Mouse (Mus musculus) MEL (cell line): Measurements from ENCODE around the gene Lrrc47. TPM values are rescaled to one million over a fixed set of nuclear protein-coding genes. Genes with fewer than 3 reads are reported as not detected.

Experiments
- DNase-seq: peaks from one replicate; pipeline ENCODE4 v3.0.0; 2011; ENCODE audit warnings: low read depth, low spot score
- H3K27ac ChIP-seq: 2 replicates; pipeline ENCODE4 v1.5.1; 2012; ENCODE audit warnings: low read depth, mild to moderate bottlenecking, control low read depth, low read length, moderate library complexity; ENCODE audit not compliant: control insufficient read depth
- H3K27me3 ChIP-seq, 2 experiments: fragments of 150-350 bp in 1 of 2; sonication (generic) in 1 of 2; 2 replicates each; pipeline ENCODE4 v1.6.1; 2012; ENCODE audit warnings: low read length in 2 of 2, mild to moderate bottlenecking in 2 of 2, improper control_type of control experiment in 1 of 2, moderate library complexity in 1 of 2; ENCODE audit not compliant: insufficient read depth in 2 of 2, control insufficient read depth in 1 of 2
- H3K36me3 ChIP-seq, 2 experiments: 2 replicates each; pipeline ENCODE4 v1.6.1; 2012 to 2014; ENCODE audit warnings: low read length in 2 of 2, improper control_type of control experiment in 1 of 2, inconsistent platforms in 1 of 2, mild to moderate bottlenecking in 1 of 2; ENCODE audit not compliant: insufficient read depth in 2 of 2, control insufficient read depth in 1 of 2
- H3K4me1 ChIP-seq, 2 experiments: fragments of 150-350 bp in 1 of 2; sonication (generic) in 1 of 2; 2 replicates each; pipeline ENCODE4 v1.6.1; 2012; ENCODE audit warnings: low read length in 2 of 2, improper control_type of control experiment in 1 of 2, mild to moderate bottlenecking in 1 of 2; ENCODE audit not compliant: insufficient read depth in 2 of 2, control insufficient read depth in 1 of 2
- H3K4me3 ChIP-seq, 2 experiments: fragments of 150-350 bp in 1 of 2; sonication (generic) in 1 of 2; 2 replicates each; pipeline ENCODE4 v1.5.1; 2012; ENCODE audit warnings: low read depth in 2 of 2, low read length in 2 of 2, mild to moderate bottlenecking in 2 of 2, moderate library complexity in 2 of 2, control low read depth in 1 of 2, improper control_type of control experiment in 1 of 2; ENCODE audit not compliant: control insufficient read depth in 1 of 2, insufficient read depth in 1 of 2
- H3K79me2 ChIP-seq: 2 replicates; pipeline ENCODE4 v1.6.1; 2012; ENCODE audit warnings: mild to moderate bottlenecking, low read length, moderate library complexity; ENCODE audit not compliant: control insufficient read depth, poor library complexity, insufficient read depth
- H3K9ac ChIP-seq: 2 replicates; pipeline ENCODE4 v1.6.1; 2012; ENCODE audit warnings: low read depth, mild to moderate bottlenecking, control low read depth, low read length, moderate library complexity; ENCODE audit not compliant: control insufficient read depth, poor library complexity, severe bottlenecking
- H3K9me3 ChIP-seq: fragments of 150-350 bp; sonication (generic); replicated peaks from 2 replicates; pipeline ENCODE4 v1.6.1; 2012; ENCODE audit warnings: mild to moderate bottlenecking, low read length, improper control_type of control experiment, moderate library complexity; ENCODE audit not compliant: insufficient read depth
- CHD1 ChIP-seq: IDR thresholded peaks from 2 replicates; pipeline ENCODE4 v1.6.1; 2012; ENCODE audit warnings: low read depth, mild to moderate bottlenecking, inconsistent platforms, low read length, improper control_type of control experiment
- CTCF ChIP-seq, 3 experiments: IDR thresholded peaks in 2 of 3; conservative IDR thresholded peaks in 1 of 3; 2 replicates each; pipeline ENCODE4 v1.5.1; 2011 to 2012; ENCODE audit warnings: low read length in 3 of 3, low read depth in 2 of 3, mild to moderate bottlenecking in 2 of 3, improper control_type of control experiment in 1 of 3, inconsistent platforms in 1 of 3, mixed read lengths in 1 of 3, moderate library complexity in 1 of 3; ENCODE audit not compliant: control insufficient read depth in 1 of 3, insufficient read depth in 1 of 3, poor library complexity in 1 of 3, severe bottlenecking in 1 of 3
- E2F4 ChIP-seq: IDR thresholded peaks from 2 replicates; pipeline ENCODE4 v1.6.1; 2011; ENCODE audit warnings: low read depth, low read length, improper control_type of control experiment, borderline replicate concordance
- EP300 ChIP-seq, 2 experiments: IDR thresholded peaks; 2 replicates each; pipeline ENCODE4 v1.6.1; 2011; ENCODE audit warnings: improper control_type of control experiment in 2 of 2, low read length in 2 of 2, low read depth in 1 of 2, mild to moderate bottlenecking in 1 of 2
- ETS1 ChIP-seq: IDR thresholded peaks from 2 replicates; pipeline ENCODE4 v1.6.1; 2012; ENCODE audit warnings: low read depth, mild to moderate bottlenecking, inconsistent platforms, low read length, improper control_type of control experiment, moderate library complexity
- MAX ChIP-seq: IDR thresholded peaks from 2 replicates; pipeline ENCODE4 v1.6.1; 2011; ENCODE audit warnings: low read length, improper control_type of control experiment
- MXI1 ChIP-seq: IDR thresholded peaks from 2 replicates; pipeline ENCODE4 v1.6.1; 2011; ENCODE audit warnings: mild to moderate bottlenecking, low read depth, low read length, improper control_type of control experiment
- MYC ChIP-seq: IDR thresholded peaks from 2 replicates; pipeline ENCODE4 v1.6.1; 2011; ENCODE audit warnings: low read depth, mild to moderate bottlenecking, low read length, improper control_type of control experiment, moderate library complexity
- NELFE ChIP-seq: IDR thresholded peaks from 2 replicates; pipeline ENCODE4 v1.6.1; 2011; ENCODE audit warnings: low read depth, low read length, improper control_type of control experiment
- NRF1 ChIP-seq: IDR thresholded peaks from 2 replicates; pipeline ENCODE4 v1.6.1; 2014; ENCODE audit warnings: low read depth, mild to moderate bottlenecking, inconsistent platforms, low read length, improper control_type of control experiment, moderate library complexity; ENCODE audit not compliant: poor library complexity, insufficient read depth, severe bottlenecking
- RCOR1 ChIP-seq: IDR thresholded peaks from 2 replicates; pipeline ENCODE4 v1.6.1; 2012; ENCODE audit warnings: low read depth, mild to moderate bottlenecking, inconsistent platforms, low read length, improper control_type of control experiment
- SIN3A ChIP-seq: IDR thresholded peaks from 2 replicates; pipeline ENCODE4 v1.6.1; 2012; ENCODE audit warnings: low read length, improper control_type of control experiment, inconsistent platforms
- TBP ChIP-seq: IDR thresholded peaks from 2 replicates; pipeline ENCODE4 v1.8.0; 2011; ENCODE audit warnings: low read depth, low read length, improper control_type of control experiment
- TCF12 ChIP-seq: IDR thresholded peaks from 2 replicates; pipeline ENCODE4 v1.6.1; 2014; ENCODE audit warnings: low read depth, mild to moderate bottlenecking, inconsistent platforms, low read length, improper control_type of control experiment, moderate library complexity
- USF2 ChIP-seq, 2 experiments: IDR thresholded peaks; 2 replicates each; pipeline ENCODE4 v1.6.1; 2011 to 2012; ENCODE audit warnings: improper control_type of control experiment in 2 of 2, low read length in 2 of 2, borderline replicate concordance in 1 of 2, inconsistent platforms in 1 of 2, low read depth in 1 of 2, mild to moderate bottlenecking in 1 of 2; ENCODE audit not compliant: insufficient read depth in 1 of 2
- ZC3H11A ChIP-seq: IDR thresholded peaks from 2 replicates; pipeline ENCODE4 v1.6.1; 2012; ENCODE audit warnings: low read depth, mild to moderate bottlenecking, inconsistent platforms, low read length, improper control_type of control experiment
- ZKSCAN1 ChIP-seq: IDR thresholded peaks from 2 replicates; pipeline ENCODE4 v1.6.1; 2012; ENCODE audit warnings: low read depth, mild to moderate bottlenecking, inconsistent platforms, low read length, improper control_type of control experiment, moderate library complexity
- ZMIZ1 ChIP-seq: IDR thresholded peaks from 2 replicates; pipeline ENCODE4 v1.6.1; 2012; ENCODE audit warnings: low read depth, mild to moderate bottlenecking, inconsistent platforms, low read length, improper control_type of control experiment, moderate library complexity
- polyA plus RNA-seq, 2 experiments: library from polyadenylated mRNA; stranded (reverse) in 1 of 2; unstranded in 1 of 2; fragments of >175 nt in 1 of 2; fragments of >200 nt in 1 of 2; gene quantifications; 2 replicates each; pipeline versions ENCODE4 v1.2.1 to v1.2.4; 2012; ENCODE audit warnings: low replicate concordance in 2 of 2, low read depth in 1 of 2; ENCODE audit not compliant: insufficient read length in 2 of 2, insufficient read depth in 1 of 2, missing spikeins in 1 of 2
- total RNA-seq: library from RNA; depleted of rRNA; stranded (reverse); fragments of 300-350 nt; gene quantifications from 2 replicates; pipeline ENCODE4 v1.2.3, GENCODE M21; 2012

The Lrrc47 gene
- total and polyA plus RNA-seq, 3 experiments, result 54.3 to 117 TPM; not detected in 1

DNA sequence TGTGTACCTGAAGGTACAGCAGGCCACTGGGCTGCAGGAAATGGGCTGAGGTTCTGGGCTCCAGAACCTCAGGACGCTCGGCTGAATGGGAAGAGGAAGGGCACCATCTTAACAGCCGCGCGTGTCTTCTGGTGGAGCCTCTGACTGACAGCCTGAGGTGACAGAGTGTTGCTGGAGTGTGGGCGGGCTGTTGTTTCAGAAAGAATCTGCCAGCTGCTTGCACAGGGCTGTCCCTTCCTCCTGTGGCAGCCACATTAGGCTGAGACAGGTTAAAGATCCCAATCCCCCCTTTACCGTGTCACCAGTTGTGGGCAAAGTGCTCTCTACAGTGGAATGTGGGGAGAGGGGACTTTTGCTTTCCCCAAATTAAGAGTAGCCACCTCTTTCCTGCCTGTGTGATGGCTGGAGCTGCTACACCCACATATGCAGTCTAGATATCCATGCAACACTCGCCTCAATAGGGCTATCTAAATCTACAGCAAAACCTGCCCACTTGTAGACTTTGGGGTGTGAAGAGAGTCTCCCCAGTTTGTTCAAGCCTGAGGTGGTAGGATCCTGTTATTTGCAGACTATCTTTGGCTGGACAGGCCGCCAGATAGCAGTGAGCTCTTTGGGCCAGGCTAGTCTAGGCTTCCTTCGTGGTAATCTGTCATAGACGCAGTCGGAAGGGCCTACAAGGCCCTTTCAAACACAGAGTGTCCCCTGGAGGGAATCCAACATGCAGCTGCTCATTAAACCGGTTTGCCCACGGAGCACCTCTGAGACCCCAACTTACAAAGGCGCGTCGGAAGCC, 13.4 kb downstream of the Lrrc47 start:
- TF ChIP-seq E2F4 (no peak), SIN3A (peak; percentile 79), ETS1 (peak; percentile 44), USF2 (IDR thresholded peaks at IDR 0.05; ENCODE audit: borderline replicate concordance in 1 of 2, insufficient read depth in 1 of 2, low read depth in 1 of 2, low read length in 2 of 2) (no peak), TBP (peak; percentile 48; the same call in 1 of the 2 replicates), MYC (no peak), CTCF (IDR thresholded peaks at IDR 0.05 in 2 of 3, conservative IDR thresholded peaks at IDR 0.05 in 1 of 3; ENCODE audit: control insufficient read depth in 1 of 3, insufficient read depth in 1 of 3, low read depth in 2 of 3, low read length in 3 of 3, poor library complexity in 1 of 3, severe bottlenecking in 1 of 3) (no peak), MAX (peak; percentile 68; the same call in 1 of the 2 replicates), RCOR1 (no peak), NRF1 (no peak), CHD1 (0 out of 2 replicates have a peak, but pooled peaks have one; percentile 51), ZMIZ1 (no peak), EP300 (IDR thresholded peaks at IDR 0.05; ENCODE audit: low read depth in 1 of 2, low read length in 2 of 2) (0 out of 4 replicates have a peak, but pooled peaks have one; percentile 9 to 14), NELFE (no peak; the same call in none of the 2 replicates), TCF12 (no peak), ZC3H11A (no peak), MXI1 (peak; percentile 67), ZKSCAN1 (no peak)
- TF ChIP-seq, all 39 proteins: peak for 7
- Histone ChIP-seq H3K9me3 (no peaks in the 10 kb centered on the region), H3K27me3 (no peaks in the 10 kb centered on the region), H3K4me3 (peak overlapping the region; percentile 74 to 79), H3K4me1 (peaks cover 0 to 13% of the 10 kb centered on the region in 2 experiments; a peak in 3 of 4 replicates), H3K79me2 (peaks cover 16% of the 10 kb centered on the region), H3K27ac (peak overlapping the region; percentile 97), H3K36me3 (peaks cover 0 to 11% of the 10 kb centered on the region in 2 experiments), H3K9ac (peak overlapping the region; percentile 84)
- peak; percentile 80 for DNase-seq
